Mouse (Mus musculus) embryonic stem cell, embryonic (primary cell): Measurements from ENCODE around the gene Olfr976.
"Not testable (repeated sequence)": the region's sequence is repeated elsewhere in the genome, so short reads cannot be mapped to it uniquely, and the experiment has no call there.

ENCODE experiments used
- CTCF ChIA-PET, 4 experiments: fragments of 300-600 bp in 2 of 4; fragments of 350-600 bp in 2 of 4; sonication (Branson Sonifier 250); formaldehyde crosslinking; loops; one replicate each; lab custom pipeline; 2022; ENCODE audit warnings: inconsistent platforms in 2 of 4; lab: Charles Lee
- POLR2A ChIA-PET, 4 experiments: fragments of 300-600 bp in 2 of 4; fragments of 350-600 bp in 2 of 4; sonication (Branson Sonifier 250); formaldehyde crosslinking; loops; one replicate each; lab custom pipeline; 2022; ENCODE audit warnings: antibody characterized with exemption in 4 of 4, inconsistent platforms in 1 of 4; lab: Charles Lee

Gene Olfr976

GRCm38 (mm10) chr9:39961033-39961432, at the start of gene Olfr976:
TSS of gene Olfr976 (minus strand) at chr9:39961133.
- CTCF ChIA-PET, POLR2A ChIA-PET: not testable (repeated sequence)

- ChIA-PET POLR2A (no interaction called here), CTCF (no interaction called here)
These were observed 48.5 kb upstream of the Olfr976 start, which contains the start of gene Olfr980 for GRCm38 (mm10) chr9:40009482-40009881. TSS of gene Olfr980 (minus strand) at chr9:40009582.

GRCm38 (mm10) chr9:40003365-40003764, 42.4 kb upstream of the Olfr976 start, which contains the start of gene Olfr979:
TSS of gene Olfr979 (minus strand) at chr9:40003465.
- POLR2A ChIA-PET = no interaction called here
- CTCF ChIA-PET = interaction anchor here in 1 of 4 experiments (0.7 kb wide), 1 partner anchor 1088 kb away, joined by 3 read pairs; no protein-coding TSS in a partner anchor

- POLR2A ChIA-PET = no interaction called here
These were observed 30.9 kb upstream of the Olfr976 start, which contains the start of gene Olfr978 for GRCm38 (mm10) chr9:39991813-39992212. TSS of gene Olfr978 (plus strand) at chr9:39992113.

GRCm38 (mm10) chr9:39976581-39977145, 15.7 kb upstream of the Olfr976 start:
- CTCF ChIA-PET = not testable (repeated sequence)
- POLR2A ChIA-PET = interaction anchor here in 3 of 4 experiments (0.7 to 1.1 kb wide), 5 partner anchors 25 to 265 kb away, joined by 3 to 5 read pairs (median 3); no protein-coding TSS in a partner anchor

More at GRCm38 (mm10) chr9:39991813-39992212, 30.9 kb upstream of the Olfr976 start, which contains the start of gene Olfr978:
- CTCF ChIA-PET = no interaction called here

- CTCF ChIA-PET = no interaction called here
- POLR2A ChIA-PET = no interaction called here
These were observed 9.0 kb downstream of the Olfr976 start, which contains the start of gene Olfr975 for GRCm38 (mm10) chr9:39951946-39952345. TSS of gene Olfr975 (minus strand) at chr9:39952046.

- POLR2A ChIA-PET = no interaction called here
- CTCF ChIA-PET = no interaction called here
These were observed 23.7 kb downstream of the Olfr976 start, which contains the start of gene Olfr974 for GRCm38 (mm10) chr9:39937201-39937600. TSS of gene Olfr974 (plus strand) at chr9:39937501.

GRCm38 (mm10) chr9:39928837-39929236, 32.1 kb downstream of the Olfr976 start:
- CTCF ChIA-PET, POLR2A ChIA-PET: not testable (repeated sequence)

GRCm38 (mm10) chr9:39927975-39928836, 32.7 kb downstream of the Olfr976 start:
- CTCF ChIA-PET, POLR2A ChIA-PET: not testable (repeated sequence)

- CTCF ChIA-PET = no interaction called here
These were observed 51.0 kb downstream of the Olfr976 start for GRCm38 (mm10) chr9:39909939-39910338.

GRCm38 (mm10) chr9:39907036-39907435, 53.9 kb downstream of the Olfr976 start, which contains the start of gene Olfr229:
TSS of gene Olfr229 (plus strand) at chr9:39907336.
- ChIA-PET POLR2A (no interaction called here), CTCF (no interaction called here)

More at GRCm38 (mm10) chr9:39909939-39910338, 51.0 kb downstream of the Olfr976 start:
- POLR2A ChIA-PET = no interaction called here

- POLR2A ChIA-PET = interaction anchor here in 1 of 4 experiments (0.7 kb wide), 1 partner anchor 529 kb away, joined by 3 read pairs; no protein-coding TSS in a partner anchor
These were observed 55.8 kb downstream of the Olfr976 start for GRCm38 (mm10) chr9:39905106-39905505.

More at GRCm38 (mm10) chr9:39905106-39905505, 55.8 kb downstream of the Olfr976 start:
- CTCF ChIA-PET = interaction anchor here in 2 of 4 experiments (0.6 to 0.7 kb wide), 2 partner anchors 576 to 866 kb away, joined by 3 to 5 read pairs; no protein-coding TSS in a partner anchor
